Mouse (Mus musculus) cortical plate, adult 2 months (tissue): ENCODE data around the gene Mfsd5.

ENCODE experiments used
- CTCF ChIP-seq: fragments of 200-500 bp; IDR thresholded peaks from 2 replicates; pipeline ENCODE4 v1.5.1; 2011; ENCODE audit warnings: mild to moderate bottlenecking, control low read depth, low read length; ENCODE audit not compliant: insufficient read depth; ENCODE audit errors: extremely low read depth
- POLR2A ChIP-seq: fragments of 200-500 bp; IDR thresholded peaks from 2 replicates; pipeline ENCODE4 v1.6.1; 2011; ENCODE audit warnings: mild to moderate bottlenecking, low read length, control low read depth; ENCODE audit not compliant: insufficient read depth; ENCODE audit errors: extremely low read depth

DNA sequence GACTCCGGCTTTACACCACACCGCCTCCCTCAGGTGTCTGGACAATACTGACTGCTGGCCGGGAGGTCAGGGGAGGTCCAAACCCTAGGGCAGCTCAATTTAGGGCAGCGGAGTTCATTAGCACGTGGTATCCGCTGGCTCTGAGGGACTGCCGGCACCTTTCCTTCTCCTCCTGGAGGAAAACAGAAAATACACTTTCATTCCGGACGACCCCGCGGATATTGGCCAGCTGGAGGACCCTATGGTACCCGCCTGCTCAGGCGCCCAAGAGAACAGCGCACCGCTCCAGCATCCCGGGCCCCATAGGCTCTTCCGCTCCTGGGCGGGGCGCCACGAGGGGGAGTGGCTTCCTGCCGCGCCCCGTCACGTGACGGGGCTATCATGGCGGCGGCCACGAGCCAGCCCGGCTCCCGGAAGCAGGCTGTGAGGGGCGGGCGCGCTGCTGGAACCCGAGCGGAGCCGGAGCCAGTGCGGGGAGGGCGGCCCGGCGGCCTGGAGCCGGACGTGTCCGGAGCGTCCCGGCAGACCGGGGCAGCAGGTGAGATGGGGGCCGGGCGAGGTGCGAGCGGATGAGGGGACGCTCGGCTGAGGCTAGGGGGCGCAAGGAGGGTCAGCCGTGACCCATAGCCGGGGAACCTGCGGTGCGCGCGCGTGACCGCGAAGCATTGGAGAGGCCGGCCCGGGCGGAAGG, at the start of gene Mfsd5:
- no peak for TF ChIP-seq CTCF
- TF ChIP-seq POLR2A = peak; percentile 76
